Mouse (Mus musculus): ENCODE results near the gene Gns.

DNA sequence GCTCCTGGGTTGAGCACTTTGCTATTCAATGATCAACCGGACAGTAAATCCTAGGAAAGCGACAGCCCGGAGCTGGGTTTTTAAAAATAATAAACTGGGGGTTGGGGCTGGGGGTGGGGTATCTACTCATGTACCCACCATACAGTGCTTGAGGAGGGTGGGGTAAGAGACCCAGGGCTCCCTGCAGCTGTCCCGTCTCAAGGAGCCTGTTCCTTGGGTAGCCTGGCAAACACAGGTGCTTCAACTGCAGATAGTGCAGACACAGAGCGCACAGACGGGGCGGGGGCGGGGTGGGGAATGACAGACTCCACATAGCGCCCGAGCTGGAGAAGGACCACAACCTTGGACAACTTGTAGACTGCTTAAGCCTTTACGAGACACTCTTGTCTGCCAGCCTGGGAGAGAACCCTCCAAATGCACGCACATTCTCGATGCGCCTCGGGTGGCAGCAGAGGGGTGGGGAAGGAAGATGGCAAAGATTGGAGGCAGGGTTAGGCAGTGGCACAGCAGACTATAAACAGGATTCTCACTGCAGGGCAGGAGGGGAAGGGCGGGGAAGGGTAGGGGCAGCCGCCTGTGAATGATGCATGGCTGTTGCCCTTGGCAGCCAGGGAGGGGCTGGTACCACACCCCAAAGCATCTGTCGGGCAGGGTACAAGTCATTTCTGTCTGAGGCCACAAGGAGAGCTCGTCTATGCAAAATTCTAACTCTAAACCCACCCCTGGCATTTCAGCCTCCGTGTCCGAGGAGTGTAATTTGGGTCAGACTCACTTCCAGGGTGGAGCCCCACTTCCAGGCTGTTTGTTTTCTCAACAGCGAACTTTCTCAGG, 55.0 kb downstream of the Gns start:
- TF ChIP-seq CTCF (IDR thresholded peaks at IDR 0.05; ENCODE audit: low read depth, low read length) (no peak), POLR2A (IDR thresholded peaks at IDR 0.05; ENCODE audit: extremely low read depth, insufficient read depth, low read length) (no peak)

Data from liver, adult 2 months (tissue).